Mouse (Mus musculus): ENCODE measurements around the gene Ogt.

DNA sequence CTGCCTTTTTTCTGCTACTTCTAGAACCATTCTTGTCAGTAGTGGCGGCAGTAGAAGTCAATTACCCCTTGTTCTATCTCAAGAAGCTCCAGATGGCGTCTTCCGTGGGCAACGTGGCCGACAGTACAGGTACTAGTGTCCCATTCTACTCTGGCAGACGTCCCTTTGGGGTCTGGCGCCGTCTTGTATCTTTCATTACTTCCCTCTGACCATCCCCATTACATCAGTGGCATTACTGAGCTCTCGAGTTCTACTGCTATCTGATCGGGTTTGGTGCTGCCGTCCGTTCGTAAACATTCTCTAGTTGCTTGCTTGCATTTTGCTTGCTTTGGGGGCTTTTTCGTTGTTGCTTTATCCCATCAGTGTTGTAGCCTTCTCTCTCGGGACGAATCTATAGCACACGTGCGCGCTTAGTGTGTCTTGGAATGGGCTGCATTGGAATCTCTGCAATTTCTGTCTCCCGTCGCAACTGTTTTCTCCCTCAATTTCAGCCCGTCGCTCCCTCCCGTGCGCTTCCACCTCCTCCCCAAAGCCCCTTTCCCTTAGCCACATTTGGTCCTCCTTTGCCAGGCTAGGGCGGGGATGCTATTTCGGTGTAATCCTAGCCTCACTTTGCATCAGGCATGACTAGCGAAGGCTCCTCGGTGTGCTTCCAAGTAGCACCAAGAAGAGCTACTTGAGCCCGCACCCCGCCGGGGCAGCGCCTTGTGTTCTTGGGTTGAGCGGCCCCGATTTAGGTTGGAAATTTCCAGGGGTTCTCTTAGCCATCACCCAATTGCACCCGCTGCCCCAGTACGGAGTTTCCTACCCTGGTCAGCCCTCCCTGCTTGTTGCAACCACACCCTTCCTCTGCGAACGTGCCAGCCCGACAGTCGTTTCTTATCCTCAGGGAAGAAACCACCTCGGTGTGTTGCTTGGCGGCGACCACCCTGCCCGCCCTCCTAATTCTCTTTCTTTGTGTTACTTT is 617 bp downstream of the Ogt start:
- TF ChIP-seq CTCF (IDR thresholded peaks at IDR 0.05; ENCODE audit: extremely low read depth, insufficient read length, insufficient replicate concordance, low read depth, low read length) (no peak), POLR2A (IDR thresholded peaks at IDR 0.05; ENCODE audit: low read depth, low read length) (no peak; the same call in 1 of the 2 replicates)
